Mouse (Mus musculus) heart, embryonic 13.5 days (tissue): Measurements from ENCODE around the gene Olfr91. TPM values are rescaled to one million over a fixed set of nuclear protein-coding genes. Genes with fewer than 3 reads are reported as not detected.

Experiments used
- ATAC-seq: fragments of 200-750 bp; cut with Nextera tagmentation; 2 replicates; pipeline ENCODE4 v1.8.0; 2017; ENCODE audit warnings: moderate TSS enrichment; ENCODE audit not compliant: insufficient number of reproducible peaks, low FRiP score, low TSS enrichment; ENCODE audit errors: extremely low read depth
- H3K27ac ChIP-seq: fragments of 300-500 bp; sonication (generic); replicated peaks from 2 replicates; pipeline ENCODE4 v1.5.1; 2015; ENCODE audit warnings: moderate library complexity, mild to moderate bottlenecking, inconsistent platforms
- H3K27me3 ChIP-seq: fragments of 300-500 bp; sonication (generic); replicated peaks from 2 replicates; pipeline ENCODE4 v1.6.1; 2015; ENCODE audit warnings: mild to moderate bottlenecking, inconsistent platforms
- H3K36me3 ChIP-seq: fragments of 300-500 bp; sonication (generic); 2 replicates; pipeline ENCODE4 v1.6.1; 2015; ENCODE audit warnings: mild to moderate bottlenecking, inconsistent platforms
- H3K4me1 ChIP-seq: fragments of 300-500 bp; sonication (generic); 2 replicates; pipeline ENCODE4 v1.6.1; 2015; ENCODE audit warnings: inconsistent platforms
- H3K4me2 ChIP-seq: fragments of 300-500 bp; sonication (generic); 2 replicates; pipeline ENCODE4 v1.6.1; 2015; ENCODE audit warnings: inconsistent platforms, mild to moderate bottlenecking, moderate library complexity
- H3K4me3 ChIP-seq: fragments of 300-500 bp; sonication (generic); 2 replicates; pipeline ENCODE4 v1.5.1; 2015; ENCODE audit warnings: moderate library complexity, mild to moderate bottlenecking, inconsistent platforms
- H3K9ac ChIP-seq: fragments of 300-500 bp; sonication (generic); 2 replicates; pipeline ENCODE4 v1.6.1; 2015; ENCODE audit warnings: inconsistent platforms, mild to moderate bottlenecking, moderate library complexity
- H3K9me3 ChIP-seq: fragments of 300-500 bp; sonication (generic); 2 replicates; pipeline ENCODE4 v1.6.1; 2016; ENCODE audit warnings: inconsistent platforms
- WGBS: fragments of 180-500 bp; shearing (Covaris S2); methylation state at CpG from one replicate; pipeline ENCODE4 v1.1.7; 2015; ENCODE audit warnings: mixed read lengths; 5-methylcytosine and 5-hydroxymethylcytosine counted together
- polyA plus RNA-seq: library from polyadenylated mRNA; unstranded; fragments of >200 nt; fragmentation: Nextera tagmentation; extraction: Ambion mirVana; gene quantifications from 2 replicates; pipeline ENCODE4 v1.2.1, GENCODE M21; 2015

Gene Olfr91
- polyA plus RNA-seq, 1 experiment from 2014 or later, result not detected

DNA sequence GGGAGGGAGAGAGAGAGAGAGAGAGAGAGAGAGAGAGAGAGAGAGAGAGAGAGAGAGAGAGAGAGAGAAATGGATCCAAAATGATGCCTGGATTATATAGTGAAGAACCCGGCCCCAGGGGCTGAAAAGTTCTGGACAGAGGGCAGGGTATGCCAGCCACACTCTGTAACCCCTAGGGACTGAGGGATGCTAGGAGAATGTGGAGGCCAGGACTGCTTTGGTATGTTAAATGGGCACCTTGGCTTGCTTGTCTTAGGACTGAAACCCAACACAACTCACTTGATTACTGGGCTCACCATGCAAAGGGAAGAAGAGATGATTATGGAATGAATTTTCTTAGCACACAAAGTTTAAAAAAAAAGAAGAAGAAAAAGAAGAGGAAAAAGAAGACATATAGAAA is 19.9 kb downstream of the Olfr91 start:
- no peak for ATAC-seq
- no peak overlapping the region for H3K4me3 ChIP-seq
- 32% methylated on average over 1 of the region's 1 CpGs for WGBS
- no peaks in the 10 kb centered on the region for H3K27me3 ChIP-seq
- H3K36me3 ChIP-seq, result peaks cover 21% of the 10 kb centered on the region
- no peak overlapping the region for H3K9ac ChIP-seq
- H3K4me2 ChIP-seq, result no peak overlapping the region
- no peaks in the 10 kb centered on the region for H3K9me3 ChIP-seq
- peaks cover 6% of the 10 kb centered on the region for H3K4me1 ChIP-seq
- no peak overlapping the region for H3K27ac ChIP-seq

DNA sequence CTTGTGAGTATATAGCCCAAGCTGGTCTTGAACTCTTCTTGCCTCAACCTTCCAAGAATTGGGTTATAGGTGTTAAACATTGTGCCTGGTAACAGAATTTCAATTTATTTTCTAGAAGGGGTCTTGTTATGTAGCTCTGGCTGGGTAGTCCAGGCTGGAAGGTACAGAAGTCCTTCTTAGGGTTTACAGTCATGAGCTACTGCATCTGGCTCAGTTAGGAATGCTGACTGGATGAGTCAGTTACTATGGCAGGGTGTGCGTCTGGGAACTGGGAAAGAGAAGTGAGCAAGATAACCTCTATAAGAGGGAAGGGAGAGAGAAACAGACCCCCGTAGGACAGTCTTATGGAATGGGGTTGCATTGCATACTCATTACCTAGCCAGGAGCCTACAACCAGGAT is 22.3 kb downstream of the Olfr91 start:
- Histone ChIP-seq H3K27ac (no peak overlapping the region), H3K4me2 (no peak overlapping the region), H3K27me3 (no peaks in the 10 kb centered on the region), H3K36me3 (peaks cover 44% of the 10 kb centered on the region), H3K4me3 (no peak overlapping the region), H3K4me1 (peaks cover 6% of the 10 kb centered on the region), H3K9me3 (no peaks in the 10 kb centered on the region), H3K9ac (no peak overlapping the region)
- 50% methylated on average over 2 of the region's 2 CpGs for WGBS
- ATAC-seq, result no peak

DNA sequence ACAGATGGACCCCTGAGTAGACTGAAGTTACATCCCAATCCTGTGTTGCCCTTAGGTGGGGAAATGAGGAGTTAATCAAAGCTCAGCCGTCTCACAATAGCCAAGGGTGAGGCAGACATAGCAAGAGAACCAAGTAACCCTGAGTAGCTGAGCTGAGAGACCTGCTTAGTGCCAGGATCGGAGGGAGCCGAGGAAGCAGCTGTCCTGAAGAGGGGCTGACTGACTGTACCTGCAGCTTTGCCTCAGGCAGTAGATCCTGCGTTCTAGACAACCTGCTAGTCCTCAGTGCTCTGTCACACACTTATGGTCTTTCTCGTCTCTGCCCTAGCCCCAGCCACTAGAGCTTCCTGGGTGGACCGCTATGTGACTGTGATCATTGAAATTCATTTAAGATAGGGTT is 22.9 kb downstream of the Olfr91 start:
- H3K4me2 ChIP-seq, result no peak overlapping the region
- H3K27me3 ChIP-seq, result no peaks in the 10 kb centered on the region
- WGBS, result 74% methylated on average over 6 of the region's 6 CpGs
- H3K4me3 ChIP-seq, result no peak overlapping the region
- H3K27ac ChIP-seq, result no peak overlapping the region
- no peaks in the 10 kb centered on the region for H3K9me3 ChIP-seq
- ATAC-seq, result no peak
- H3K4me1 ChIP-seq, result peaks cover 5% of the 10 kb centered on the region
- H3K36me3 ChIP-seq, result peaks cover 50% of the 10 kb centered on the region
- H3K9ac ChIP-seq, result no peak overlapping the region

DNA sequence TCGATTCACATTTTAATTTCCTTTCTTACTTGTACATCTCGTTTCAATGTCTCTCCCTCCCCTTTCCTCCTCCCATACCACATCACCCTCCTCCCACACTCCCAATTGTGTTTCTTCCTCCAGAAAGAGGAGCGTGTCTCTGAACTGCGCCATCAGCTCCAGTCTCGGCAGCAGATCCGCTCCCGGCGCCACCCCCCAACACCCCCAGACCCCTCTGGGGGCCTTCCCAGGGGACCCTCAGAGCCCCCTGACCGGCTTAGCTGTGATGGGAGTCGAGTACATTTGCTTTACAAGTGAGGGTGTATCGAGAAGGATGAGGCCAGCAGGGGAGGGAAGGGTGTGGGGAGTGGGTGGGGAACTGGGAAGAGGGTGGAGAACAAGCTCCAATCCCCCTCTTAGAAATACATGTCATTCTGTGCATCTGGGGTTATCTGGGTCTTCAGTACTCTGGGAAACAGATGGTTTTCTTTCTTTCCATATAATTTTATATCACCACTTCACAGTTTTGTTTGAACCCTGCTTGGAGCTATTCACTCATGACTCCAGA is 25.3 kb downstream of the Olfr91 start:
- peaks cover 72% of the 10 kb centered on the region for H3K36me3 ChIP-seq
- 66% methylated on average over 11 of the region's 11 CpGs for WGBS

DNA sequence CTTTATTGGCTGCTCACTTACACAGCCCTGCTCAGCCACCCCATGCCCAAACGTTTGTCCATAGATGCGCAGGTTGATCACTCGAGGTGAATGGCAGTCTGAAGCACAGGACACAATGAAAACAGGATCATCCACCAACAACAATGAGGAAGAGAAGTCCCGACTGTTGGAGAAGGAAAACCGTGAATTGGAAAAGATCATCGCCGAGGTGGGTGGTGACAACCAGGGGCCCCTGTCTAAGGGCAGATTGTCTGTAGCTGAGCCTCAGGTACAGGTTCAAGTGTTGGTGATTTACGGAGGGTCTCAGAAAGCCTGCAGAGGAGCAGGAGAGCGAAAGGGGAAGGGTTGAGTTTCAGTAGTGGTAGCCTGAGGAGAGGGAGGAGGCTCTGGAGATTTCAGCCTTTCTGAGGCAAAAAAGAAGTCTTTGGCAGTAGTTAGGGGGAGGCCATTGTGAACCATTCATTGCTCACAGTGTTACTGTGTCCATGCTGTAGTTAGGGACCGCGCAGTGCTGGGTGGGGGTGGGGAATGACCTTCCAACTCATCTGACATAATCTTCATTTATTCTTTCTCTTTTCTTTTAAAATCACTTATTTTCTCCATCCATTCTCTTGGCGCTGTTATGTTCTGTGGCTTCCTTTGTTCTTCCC is 25.9 kb downstream of the Olfr91 start:
- no peak overlapping the region for H3K4me2 ChIP-seq
- H3K4me3 ChIP-seq, result no peak overlapping the region
- H3K9ac ChIP-seq, result no peak overlapping the region
- WGBS, result 83% methylated on average over 12 of the region's 12 CpGs
- H3K9me3 ChIP-seq, result no peaks in the 10 kb centered on the region
- no peak for ATAC-seq
- H3K27me3 ChIP-seq, result no peaks in the 10 kb centered on the region
- H3K27ac ChIP-seq, result no peak overlapping the region
- peaks cover 78% of the 10 kb centered on the region for H3K36me3 ChIP-seq
- H3K4me1 ChIP-seq, result no peaks in the 10 kb centered on the region

More for the DNA sequence above, 25.3 kb downstream of the Olfr91 start:
- H3K27ac ChIP-seq, result no peak overlapping the region
- H3K4me3 ChIP-seq, result no peak overlapping the region
- no peak overlapping the region for H3K4me2 ChIP-seq
- H3K9ac ChIP-seq, result no peak overlapping the region
- H3K27me3 ChIP-seq, result no peaks in the 10 kb centered on the region
- H3K4me1 ChIP-seq, result no peaks in the 10 kb centered on the region
- H3K9me3 ChIP-seq, result no peaks in the 10 kb centered on the region
- no peak for ATAC-seq

DNA sequence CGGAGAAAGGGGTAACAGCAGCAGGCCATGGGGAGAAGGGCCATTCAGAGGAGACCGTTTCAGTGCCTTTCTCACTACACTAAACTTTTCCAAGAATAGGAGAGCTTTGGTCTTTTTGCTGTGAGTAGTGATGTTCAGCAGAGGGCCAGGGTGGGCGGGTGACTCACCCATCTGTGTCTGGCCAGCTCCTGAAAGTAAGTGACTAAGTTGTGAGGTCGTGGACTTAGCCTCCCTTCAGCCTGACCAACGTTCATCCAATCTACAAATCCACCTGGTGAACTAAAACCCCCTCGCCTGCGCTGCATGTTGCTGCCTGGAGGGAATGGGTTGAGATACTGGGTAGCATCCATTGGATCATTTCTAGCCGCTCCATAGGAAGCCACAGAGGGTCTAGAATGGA is 28.0 kb downstream of the Olfr91 start:
- H3K4me1 ChIP-seq, result no peaks in the 10 kb centered on the region
- no peak overlapping the region for H3K4me3 ChIP-seq
- H3K27ac ChIP-seq, result no peak overlapping the region
- no peak overlapping the region for H3K9ac ChIP-seq
- H3K4me2 ChIP-seq, result no peak overlapping the region
- no peaks in the 10 kb centered on the region for H3K9me3 ChIP-seq
- peaks cover 96% of the 10 kb centered on the region for H3K36me3 ChIP-seq
- WGBS, result 79% methylated on average over 8 of the region's 8 CpGs
- H3K27me3 ChIP-seq, result no peaks in the 10 kb centered on the region
- ATAC-seq, result no peak

DNA sequence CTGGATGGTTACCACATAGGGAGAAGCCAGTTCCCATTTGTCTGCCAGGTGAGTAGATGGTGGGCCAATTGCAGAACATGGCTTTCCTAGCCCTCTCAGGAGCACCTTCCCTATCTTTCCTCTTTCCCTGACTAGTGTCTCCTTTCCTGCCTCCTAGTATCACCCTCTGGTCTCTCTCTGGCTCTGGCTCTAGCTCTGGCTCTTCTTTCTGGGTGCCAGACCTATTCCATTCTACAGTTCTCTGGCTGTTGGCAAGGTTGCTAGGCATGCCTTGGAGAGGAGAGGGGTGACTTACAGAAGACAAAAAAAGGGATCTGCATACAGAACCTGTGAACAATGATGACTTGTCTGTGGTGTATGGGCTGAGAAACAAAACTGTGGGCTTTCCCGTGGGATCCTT is 30.2 kb downstream of the Olfr91 start:
- Histone ChIP-seq H3K36me3 (peaks cover 96% of the 10 kb centered on the region), H3K4me3 (no peak overlapping the region), H3K4me2 (no peak overlapping the region), H3K4me1 (no peaks in the 10 kb centered on the region), H3K27ac (no peak overlapping the region), H3K9ac (no peak overlapping the region), H3K9me3 (no peaks in the 10 kb centered on the region), H3K27me3 (no peaks in the 10 kb centered on the region)
- no peak for ATAC-seq
- WGBS, result 88% methylated on average over 1 of the region's 1 CpGs

DNA sequence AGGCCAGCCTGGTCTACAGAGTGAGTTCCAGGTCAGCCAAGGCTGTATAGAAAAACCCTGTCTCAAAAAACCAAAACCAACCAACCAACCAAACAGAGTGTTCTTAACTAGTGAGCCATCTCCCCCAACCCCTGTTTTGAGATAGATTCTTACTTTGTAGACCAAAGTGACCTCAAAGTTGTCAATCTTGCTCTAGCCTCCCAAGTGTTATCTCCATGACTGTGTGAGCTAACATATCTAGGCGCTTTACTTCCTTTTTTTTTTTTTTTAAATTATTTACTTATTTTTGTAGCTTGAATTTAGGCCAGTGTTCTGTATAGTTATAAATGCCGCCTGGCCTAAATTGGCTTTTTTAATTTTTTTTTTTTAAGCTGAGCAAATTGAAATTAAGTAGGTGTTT is 32.1 kb downstream of the Olfr91 start:
- ATAC-seq, result no peak
- Histone ChIP-seq H3K4me1 (no peaks in the 10 kb centered on the region), H3K9ac (no peak overlapping the region), H3K27me3 (no peaks in the 10 kb centered on the region), H3K27ac (no peak overlapping the region), H3K4me2 (no peak overlapping the region), H3K9me3 (no peaks in the 10 kb centered on the region), H3K4me3 (no peak overlapping the region), H3K36me3 (peaks cover 96% of the 10 kb centered on the region)
- 88% methylated on average over 2 of the region's 2 CpGs for WGBS

DNA sequence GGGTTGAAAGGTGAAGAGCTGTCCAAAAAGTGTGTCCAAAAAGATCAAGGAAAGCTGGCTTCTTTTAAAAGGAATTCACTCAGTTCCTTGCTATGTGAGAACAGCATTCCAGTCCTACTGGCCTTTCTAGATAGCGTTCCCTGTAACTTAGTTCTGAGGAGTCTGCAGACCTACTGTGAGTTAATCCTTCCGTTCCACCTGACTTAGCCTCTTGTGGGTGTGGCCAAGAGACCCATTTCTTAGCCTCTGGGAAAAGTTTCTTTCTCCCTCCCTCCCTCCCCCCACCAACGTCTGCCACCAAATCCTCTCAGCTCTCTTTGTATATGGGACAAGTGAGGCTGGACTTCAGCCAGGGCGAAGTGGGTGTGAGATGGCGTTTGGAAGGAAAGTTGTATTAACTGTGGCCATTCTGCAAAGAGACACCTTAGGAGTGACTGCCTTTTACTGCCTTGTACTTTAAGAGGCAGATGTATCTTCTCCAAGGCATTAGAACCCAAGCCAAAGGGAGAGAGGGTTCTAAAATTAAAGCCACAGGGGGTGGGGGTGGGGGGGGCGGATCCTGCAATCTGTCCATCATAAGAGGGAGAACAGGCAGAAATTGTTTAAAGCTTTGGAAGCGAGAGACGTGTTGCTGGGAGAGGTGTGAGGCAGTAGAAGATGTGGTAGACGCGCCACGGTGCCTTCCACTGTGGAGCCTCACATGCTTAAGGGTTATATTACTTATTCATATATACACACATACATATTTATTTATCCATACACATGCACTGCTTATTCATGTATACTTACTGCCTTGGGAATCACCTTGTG is 34.2 kb downstream of the Olfr91 start:
- Histone ChIP-seq H3K4me3 (no peak overlapping the region), H3K9me3 (no peaks in the 10 kb centered on the region), H3K27ac (no peak overlapping the region), H3K4me1 (no peaks in the 10 kb centered on the region), H3K4me2 (no peak overlapping the region), H3K27me3 (no peaks in the 10 kb centered on the region), H3K36me3 (peaks cover 93% of the 10 kb centered on the region), H3K9ac (no peak overlapping the region)
- WGBS, result 75% methylated on average over 11 of the region's 11 CpGs
- no peak for ATAC-seq

DNA sequence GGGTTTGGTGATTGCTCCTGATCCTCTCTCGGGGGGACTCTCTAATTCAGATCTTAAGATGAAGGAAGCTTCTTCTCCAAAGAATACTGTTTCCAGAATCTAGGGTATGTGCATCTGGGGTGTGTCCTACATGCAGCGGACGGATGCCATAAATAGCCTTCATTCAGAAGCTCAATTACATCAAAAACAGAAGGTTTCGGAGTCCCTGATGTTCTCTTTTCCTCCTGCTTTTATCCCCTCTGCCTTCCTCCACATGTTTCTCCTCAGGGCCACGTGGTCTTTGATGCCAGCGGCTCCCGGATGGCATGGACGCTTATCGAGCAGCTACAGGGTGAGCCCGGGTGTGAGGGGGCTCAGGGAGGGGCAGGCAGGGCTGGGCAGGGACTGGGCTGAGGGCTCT is 35.0 kb downstream of the Olfr91 start:
- H3K27me3 ChIP-seq, result no peaks in the 10 kb centered on the region
- H3K27ac ChIP-seq, result no peak overlapping the region
- H3K9ac ChIP-seq, result no peak overlapping the region
- no peak overlapping the region for H3K4me3 ChIP-seq
- 66% methylated on average over 10 of the region's 10 CpGs for WGBS
- no peaks in the 10 kb centered on the region for H3K4me1 ChIP-seq
- peaks cover 94% of the 10 kb centered on the region for H3K36me3 ChIP-seq
- H3K4me2 ChIP-seq, result no peak overlapping the region
- no peaks in the 10 kb centered on the region for H3K9me3 ChIP-seq
- no peak for ATAC-seq

DNA sequence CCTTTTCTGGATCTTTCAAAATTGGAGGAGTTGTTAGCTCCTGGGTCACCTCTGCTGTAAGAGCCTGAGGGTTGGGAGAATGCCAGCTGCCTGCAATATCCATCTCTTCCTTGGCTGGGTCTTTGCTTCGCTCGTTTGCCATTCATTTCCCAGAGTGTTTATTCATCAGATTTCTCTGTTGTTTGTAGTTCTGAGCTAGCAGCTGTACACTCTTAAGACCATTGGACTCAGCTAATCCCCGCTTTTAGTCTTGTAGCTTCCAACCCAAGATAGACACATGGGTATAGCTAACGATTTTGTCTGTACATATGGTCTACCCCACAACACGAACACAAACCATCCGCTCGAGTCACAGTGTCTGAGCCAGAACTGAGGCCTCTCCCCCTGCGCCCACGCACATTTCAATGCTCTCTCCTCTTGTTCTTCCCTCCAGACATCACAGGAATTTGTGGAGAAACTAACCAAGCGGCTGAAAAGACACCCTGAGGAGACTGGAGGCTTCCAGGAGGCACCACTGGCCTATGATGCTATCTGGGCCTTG is 35.9 kb downstream of the Olfr91 start:
- Histone ChIP-seq H3K4me3 (no peak overlapping the region), H3K27ac (no peak overlapping the region), H3K27me3 (no peaks in the 10 kb centered on the region), H3K9ac (no peak overlapping the region), H3K4me1 (no peaks in the 10 kb centered on the region), H3K9me3 (no peaks in the 10 kb centered on the region), H3K36me3 (peaks cover 92% of the 10 kb centered on the region), H3K4me2 (no peak overlapping the region)
- no peak for ATAC-seq
- 88% methylated on average over 10 of the region's 10 CpGs for WGBS
